Mouse (Mus musculus): Measurements from ENCODE around the gene Taar2.

Gene Taar2

GRCm38 (mm10) chr10:23985546-23985945 is 47.2 kb downstream of the Taar2 start, which contains the start of gene Taar6:
Taar6 (minus strand) TSS chr10:23985646.
- no peak for DNase-seq (ENCODE audit: low spot score in 2 of 2)

- no peak for DNase-seq (ENCODE audit: low spot score in 2 of 2)
Measured at GRCm38 (mm10) chr10:23986419-23986818, 48.0 kb downstream of the Taar2 start.

All from frontal cortex, postnatal 36 days (tissue).